Mouse (Mus musculus): Measurements from ENCODE around the gene Pigl. TPM values are rescaled to one million over a fixed set of nuclear protein-coding genes. Genes with fewer than 3 reads are reported as not detected.

Gene Pigl
- polyA plus RNA-seq, 1 experiment from 2014 or later, result 10.7 TPM

DNA sequence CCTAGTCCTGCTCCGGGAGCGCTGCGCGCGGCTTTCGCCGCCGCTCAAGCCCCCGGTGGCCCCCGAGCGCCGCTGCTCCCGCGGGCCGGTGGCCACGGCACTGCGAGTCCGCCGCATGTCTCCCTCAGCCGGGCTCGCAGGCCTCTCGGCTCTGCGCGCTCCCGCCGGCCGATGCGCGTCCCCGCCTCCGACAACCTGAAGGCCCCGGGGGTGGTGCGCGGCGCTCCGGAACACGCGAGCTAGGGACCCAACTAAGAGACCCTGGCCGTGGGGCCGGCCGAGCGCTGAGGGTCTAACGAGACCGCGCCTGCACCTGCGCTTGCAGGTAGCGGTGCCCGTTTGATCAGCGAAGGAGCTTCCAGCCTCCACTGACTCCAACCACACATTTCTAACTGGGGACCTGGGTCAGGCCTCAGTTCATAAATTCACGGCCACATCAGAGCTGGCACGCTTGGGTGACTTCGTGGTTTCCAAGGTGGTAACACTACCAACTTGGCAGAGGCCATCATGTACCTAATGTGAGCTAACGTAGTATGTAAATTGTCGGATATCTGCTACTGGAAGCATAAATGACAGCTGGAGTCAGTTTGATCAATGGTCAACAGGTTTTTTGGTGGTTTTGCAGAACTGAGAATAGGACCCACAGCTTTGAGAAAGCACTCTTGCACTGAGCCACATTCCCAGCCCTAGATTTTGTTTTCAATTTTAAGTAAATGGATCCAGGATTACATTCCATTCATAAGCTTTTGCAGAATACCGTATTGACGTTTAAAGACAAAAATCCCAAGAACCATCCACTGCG lies 81.0 kb downstream of the Pigl start, which contains the start of gene Cenpv:
Cenpv (minus strand) TSS at position 173 of the 802 bp plus-strand sequence.
- no peaks in the 10 kb centered on the region for H3K9me3 ChIP-seq
- peak; percentile 68 for DNase-seq (ENCODE audit: low spot score)
- peaks cover 7% of the 10 kb centered on the region; the same call in 1 of the 2 replicates for H3K36me3 ChIP-seq
- peaks cover 39% of the 10 kb centered on the region for H3K27me3 ChIP-seq (ENCODE audit: insufficient read depth, poor library complexity, severe bottlenecking)
- peak within 1 kb of the TSS; percentile 94 for H3K27ac ChIP-seq
- 6% methylated on average over 57 of the region's 57 CpGs for WGBS
- H3K4me1 ChIP-seq (replicated peaks), result peaks cover 21% of the 10 kb centered on the region
- peak within 1 kb of the TSS; percentile 87 for H3K4me3 ChIP-seq

DNA sequence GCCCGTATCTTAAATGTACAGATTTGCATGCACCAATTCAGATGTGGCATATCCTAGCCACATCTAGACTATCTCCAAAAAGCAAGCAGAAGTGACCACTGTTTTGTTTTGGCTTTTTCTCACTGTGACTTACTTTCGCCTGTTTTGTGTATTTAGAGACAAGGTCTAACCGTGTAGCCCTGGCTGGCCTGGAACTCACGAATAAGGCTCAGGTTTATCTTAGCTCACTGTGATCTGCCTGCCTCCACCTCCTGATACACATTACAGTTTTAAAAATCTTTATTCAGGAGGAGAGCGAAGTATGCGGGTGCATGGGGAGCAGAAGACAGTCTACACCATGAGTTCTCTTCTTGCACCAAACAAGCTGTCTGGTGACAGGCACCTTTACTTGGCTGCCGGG lies 81.9 kb downstream of the Pigl start:
- no peak overlapping the region for H3K27ac ChIP-seq
- H3K4me3 ChIP-seq, result no peak overlapping the region
- WGBS, result 81% methylated on average over 7 of the region's 7 CpGs

GRCm38 (mm10) chr11:62540969-62541368 lies 82.7 kb downstream of the Pigl start:
- Histone ChIP-seq H3K36me3 (peaks cover 3% of the 10 kb centered on the region; the same call in 1 of the 2 replicates), H3K27me3 (ENCODE audit: insufficient read depth, poor library complexity, severe bottlenecking) (peaks cover 39% of the 10 kb centered on the region), H3K4me1 (replicated peaks) (peaks cover 21% of the 10 kb centered on the region), H3K27ac (no peak overlapping the region), H3K4me3 (no peak overlapping the region), H3K9me3 (no peaks in the 10 kb centered on the region)
- WGBS, result 69% methylated on average over 2 of the region's 2 CpGs
- DNase-seq (ENCODE audit: low spot score), result no peak

More for the DNA sequence above, 81.9 kb downstream of the Pigl start:
- H3K9me3 ChIP-seq, result no peaks in the 10 kb centered on the region
- H3K4me1 ChIP-seq (replicated peaks), result peaks cover 21% of the 10 kb centered on the region
- H3K36me3 ChIP-seq, result peaks cover 8% of the 10 kb centered on the region; the same call in 1 of the 2 replicates
- peaks cover 39% of the 10 kb centered on the region for H3K27me3 ChIP-seq (ENCODE audit: insufficient read depth, poor library complexity, severe bottlenecking)
- no peak for DNase-seq (ENCODE audit: low spot score)

DNA sequence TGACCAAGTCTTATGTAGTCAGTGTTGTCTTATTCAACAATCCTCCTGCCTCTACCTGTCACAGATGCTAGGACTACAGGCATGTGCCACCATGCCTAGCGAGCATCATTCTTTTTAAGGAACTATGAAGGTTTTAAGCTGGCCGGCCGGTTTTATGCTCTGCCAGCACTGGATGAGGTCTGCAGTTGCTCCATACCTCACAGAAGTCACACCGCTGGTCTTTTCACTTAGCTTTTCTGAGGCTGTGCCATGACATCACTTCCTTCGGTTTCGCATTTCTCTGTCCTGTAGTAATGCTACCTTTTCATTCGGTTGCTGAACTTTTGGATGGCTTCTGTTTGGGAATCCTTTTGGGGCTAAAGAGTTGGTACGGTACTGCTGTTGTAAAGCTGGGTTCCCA lies 83.3 kb downstream of the Pigl start:
- no peak for DNase-seq (ENCODE audit: low spot score)
- H3K36me3 ChIP-seq, result peaks cover 3% of the 10 kb centered on the region; the same call in 1 of the 2 replicates
- H3K9me3 ChIP-seq, result no peaks in the 10 kb centered on the region
- no peak overlapping the region for H3K27ac ChIP-seq
- H3K4me3 ChIP-seq, result no peak overlapping the region
- peaks cover 39% of the 10 kb centered on the region for H3K27me3 ChIP-seq (ENCODE audit: insufficient read depth, poor library complexity, severe bottlenecking)
- H3K4me1 ChIP-seq (replicated peaks), result peaks cover 21% of the 10 kb centered on the region
- 83% methylated on average over 8 of the region's 8 CpGs for WGBS

DNA sequence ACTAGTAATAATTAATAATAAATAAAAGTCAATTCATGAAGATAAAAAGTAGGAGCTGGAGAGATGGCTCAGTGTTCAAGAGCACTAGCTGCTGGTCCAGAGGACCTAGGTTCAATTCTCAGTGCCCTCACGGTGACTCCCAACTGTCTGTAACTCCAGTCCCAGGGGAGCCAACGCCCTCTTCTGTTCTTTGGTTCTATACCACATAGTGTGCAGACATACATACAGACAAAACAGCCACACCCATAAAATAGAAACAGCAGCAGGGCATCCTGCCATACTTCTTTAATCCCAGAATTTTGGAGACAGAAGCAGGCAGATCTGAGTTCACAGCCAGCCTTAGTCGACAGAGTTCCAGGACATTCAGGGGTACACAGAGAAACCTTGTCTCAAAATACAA lies 85.7 kb downstream of the Pigl start:
- 80% methylated on average over 3 of the region's 3 CpGs for WGBS
- H3K4me3 ChIP-seq, result no peak overlapping the region
- no peak for DNase-seq (ENCODE audit: low spot score)
- no peak overlapping the region for H3K27ac ChIP-seq
- H3K36me3 ChIP-seq, result peaks cover 3% of the 10 kb centered on the region; the same call in 1 of the 2 replicates
- H3K9me3 ChIP-seq, result no peaks in the 10 kb centered on the region
- peaks cover 7% of the 10 kb centered on the region; the same call in 1 of the 2 replicates for H3K4me1 ChIP-seq (replicated peaks)
- H3K27me3 ChIP-seq (ENCODE audit: insufficient read depth, poor library complexity, severe bottlenecking), result peaks cover 22% of the 10 kb centered on the region; the same call in 1 of the 2 replicates

- no peaks in the 10 kb centered on the region for H3K9me3 ChIP-seq
- DNase-seq (ENCODE audit: low spot score), result no peak
- WGBS, result 34% methylated on average over 5 of the region's 5 CpGs
- H3K36me3 ChIP-seq, result peaks cover 22% of the 10 kb centered on the region
- H3K27me3 ChIP-seq (ENCODE audit: insufficient read depth, poor library complexity, severe bottlenecking), result no peaks in the 10 kb centered on the region
- peak overlapping the region; percentile 99 for H3K27ac ChIP-seq
- peaks cover 32% of the 10 kb centered on the region for H3K4me1 ChIP-seq (replicated peaks)
- peak overlapping the region; percentile 67 for H3K4me3 ChIP-seq
Measured at GRCm38 (mm10) chr11:62549782-62550181, 91.5 kb downstream of the Pigl start.

GRCm38 (mm10) chr11:62550227-62550685 lies 92.0 kb downstream of the Pigl start:
- Histone ChIP-seq H3K9me3 (no peaks in the 10 kb centered on the region), H3K4me1 (replicated peaks) (peaks cover 37% of the 10 kb centered on the region), H3K36me3 (peaks cover 27% of the 10 kb centered on the region), H3K27ac (peak overlapping the region; percentile 99), H3K4me3 (peak overlapping the region; percentile 67), H3K27me3 (ENCODE audit: insufficient read depth, poor library complexity, severe bottlenecking) (no peaks in the 10 kb centered on the region)
- WGBS, result 7% methylated on average over 11 of the region's 11 CpGs
- peak; percentile 60 for DNase-seq (ENCODE audit: low spot score)

GRCm38 (mm10) chr11:62550727-62551225 lies 92.5 kb downstream of the Pigl start, which contains the start of gene Ubb:
Gene Ubb (plus strand): TSS chr11:62551171.
- H3K4me1 ChIP-seq (replicated peaks), result peaks cover 37% of the 10 kb centered on the region
- peak within 1 kb of the TSS; percentile 67 for H3K4me3 ChIP-seq
- WGBS, result under 1% methylated on average over 40 of the region's 40 CpGs
- no peaks in the 10 kb centered on the region for H3K9me3 ChIP-seq
- peaks cover 30% of the 10 kb centered on the region for H3K36me3 ChIP-seq
- DNase-seq (ENCODE audit: low spot score), result peak; percentile 99
- no peaks in the 10 kb centered on the region for H3K27me3 ChIP-seq (ENCODE audit: insufficient read depth, poor library complexity, severe bottlenecking)
- peak within 1 kb of the TSS; percentile 99 for H3K27ac ChIP-seq

- H3K4me3 ChIP-seq, result peak overlapping the region; percentile 67
- no peaks in the 10 kb centered on the region for H3K27me3 ChIP-seq (ENCODE audit: insufficient read depth, poor library complexity, severe bottlenecking)
- WGBS, result under 1% methylated on average over 58 of the region's 58 CpGs
- DNase-seq (ENCODE audit: low spot score), result peak; percentile 90
- peak overlapping the region; percentile 99 for H3K27ac ChIP-seq
- no peaks in the 10 kb centered on the region for H3K9me3 ChIP-seq
- H3K36me3 ChIP-seq, result peaks cover 30% of the 10 kb centered on the region
- peaks cover 37% of the 10 kb centered on the region for H3K4me1 ChIP-seq (replicated peaks)
Measured at GRCm38 (mm10) chr11:62551226-62552119, 93.2 kb downstream of the Pigl start.

DNA sequence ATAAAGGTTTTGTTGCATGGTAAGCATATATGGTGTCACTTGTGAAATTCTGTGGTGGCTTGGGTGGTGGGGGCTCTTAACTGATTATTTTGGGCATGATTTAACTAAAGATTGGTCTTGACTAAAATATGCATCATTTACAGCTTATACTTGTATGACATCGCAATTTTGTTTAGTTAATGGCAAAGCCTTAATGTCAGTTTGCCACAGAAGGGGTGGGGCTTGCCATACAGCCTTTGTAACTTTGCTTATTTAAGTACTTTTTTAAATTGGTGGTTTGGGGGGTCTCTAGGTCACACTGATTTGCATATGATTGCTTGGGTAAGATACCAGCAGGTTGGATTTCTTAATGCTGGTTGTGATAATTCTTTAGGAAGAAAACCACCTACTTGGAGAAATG lies 94.9 kb downstream of the Pigl start:
- WGBS, result 50% methylated on average over 1 of the region's 1 CpGs
- Histone ChIP-seq H3K9me3 (no peaks in the 10 kb centered on the region), H3K4me1 (replicated peaks) (peaks cover 37% of the 10 kb centered on the region), H3K27ac (no peak overlapping the region), H3K27me3 (ENCODE audit: insufficient read depth, poor library complexity, severe bottlenecking) (no peaks in the 10 kb centered on the region), H3K36me3 (peaks cover 30% of the 10 kb centered on the region), H3K4me3 (peak overlapping the region; percentile 54)
- DNase-seq (ENCODE audit: low spot score), result no peak

DNA sequence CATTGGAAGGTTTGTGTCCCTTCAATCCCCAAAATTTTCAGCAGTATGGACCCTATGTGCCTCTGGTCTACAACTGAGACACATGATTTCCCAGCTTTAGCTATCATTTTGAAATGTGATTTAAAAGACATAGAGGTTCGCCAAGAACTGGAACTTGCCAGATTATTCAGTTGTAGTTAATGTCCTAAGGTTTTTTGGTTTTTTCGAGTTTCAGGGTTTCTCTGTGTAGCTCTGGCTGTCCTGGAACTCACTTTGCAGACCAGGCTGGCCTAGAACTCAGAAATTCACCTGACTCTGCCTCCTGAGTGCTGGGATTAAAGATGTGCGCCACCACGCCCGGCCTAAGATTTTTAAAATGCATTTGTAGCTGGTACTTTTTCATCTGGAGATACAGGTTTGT lies 95.4 kb downstream of the Pigl start:
- no peak for DNase-seq (ENCODE audit: low spot score)
- H3K36me3 ChIP-seq, result peaks cover 30% of the 10 kb centered on the region
- H3K27ac ChIP-seq, result no peak overlapping the region
- H3K4me1 ChIP-seq (replicated peaks), result peaks cover 37% of the 10 kb centered on the region
- H3K4me3 ChIP-seq, result peak overlapping the region; percentile 54
- WGBS, result 80% methylated on average over 5 of the region's 5 CpGs
- no peaks in the 10 kb centered on the region for H3K27me3 ChIP-seq (ENCODE audit: insufficient read depth, poor library complexity, severe bottlenecking)
- H3K9me3 ChIP-seq, result no peaks in the 10 kb centered on the region

DNA sequence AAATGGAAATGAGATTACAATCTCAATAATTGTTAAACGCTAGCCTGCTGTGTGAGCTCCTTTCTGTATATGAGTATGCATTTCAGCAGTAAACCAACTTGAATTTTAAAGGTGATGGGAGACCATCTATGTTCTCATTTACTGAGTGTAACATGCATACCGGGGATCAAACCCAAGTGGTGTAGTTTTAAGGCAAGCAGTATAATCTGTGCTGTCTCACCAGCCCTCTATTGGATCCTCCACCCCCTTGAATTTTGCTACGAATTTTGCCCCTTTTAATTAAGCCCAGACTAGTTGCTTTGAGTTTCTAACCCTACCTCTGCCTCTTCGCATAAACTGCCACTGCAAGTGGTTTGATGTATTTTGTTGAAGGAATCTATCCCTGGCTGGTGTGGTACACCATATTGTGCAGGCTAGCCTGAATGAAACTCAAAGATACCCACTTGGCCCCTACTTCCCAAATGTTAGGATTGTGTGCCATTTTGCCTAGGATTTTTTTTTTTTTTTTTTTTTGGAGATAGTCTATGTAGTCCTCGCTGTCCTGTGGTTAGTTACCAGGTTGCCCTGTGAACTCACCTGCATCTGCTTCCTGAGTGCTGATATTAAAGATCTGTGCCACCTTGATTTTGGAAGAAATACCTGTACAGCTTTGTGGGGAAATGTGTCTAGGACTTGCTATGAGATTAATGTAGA lies 96.0 kb downstream of the Pigl start:
- Histone ChIP-seq H3K9me3 (no peaks in the 10 kb centered on the region), H3K27me3 (ENCODE audit: insufficient read depth, poor library complexity, severe bottlenecking) (no peaks in the 10 kb centered on the region), H3K36me3 (peaks cover 30% of the 10 kb centered on the region), H3K4me1 (replicated peaks) (peaks cover 32% of the 10 kb centered on the region), H3K4me3 (peak overlapping the region; percentile 54), H3K27ac (no peak overlapping the region)
- no peak for DNase-seq (ENCODE audit: low spot score)
- 81% methylated on average over 5 of the region's 5 CpGs for WGBS
